Mouse (Mus musculus) midbrain, embryonic 13.5 days (tissue): ENCODE measurements at regions not wholly inside any gene's neighbourhood (a gene's known extent, or its start where the extent isn't known, plus 50 kb on each side); places are given as distances from the start of the nearest gene placed in this dataset.

Experiments
- ATAC-seq: fragments of 200-750 bp; cut with Nextera tagmentation; 2 replicates; pipeline ENCODE4 v1.8.0; 2017; ENCODE audit warnings: mild to moderate bottlenecking, moderate TSS enrichment, moderate library complexity
- H3K27ac ChIP-seq: fragments of 300-500 bp; sonication (generic); 2 replicates; pipeline ENCODE4 v1.5.1; 2015; ENCODE audit warnings: inconsistent platforms, mild to moderate bottlenecking, moderate library complexity
- H3K27me3 ChIP-seq: fragments of 300-500 bp; sonication (generic); 2 replicates; pipeline ENCODE4 v1.6.1; 2015; ENCODE audit warnings: mild to moderate bottlenecking, inconsistent platforms
- H3K36me3 ChIP-seq: fragments of 300-500 bp; sonication (generic); 2 replicates; pipeline ENCODE4 v1.6.1; 2015; ENCODE audit warnings: mild to moderate bottlenecking, inconsistent platforms
- H3K4me1 ChIP-seq: fragments of 300-500 bp; sonication (generic); replicated peaks from 2 replicates; pipeline ENCODE4 v1.6.1; 2015; ENCODE audit warnings: inconsistent platforms
- H3K4me2 ChIP-seq: fragments of 300-500 bp; sonication (generic); replicated peaks from 2 replicates; pipeline ENCODE4 v1.6.1; 2015; ENCODE audit warnings: moderate library complexity, mild to moderate bottlenecking, inconsistent platforms
- H3K4me3 ChIP-seq: fragments of 300-500 bp; sonication (generic); replicated peaks from 2 replicates; pipeline ENCODE4 v1.5.1; 2015; ENCODE audit warnings: mild to moderate bottlenecking, inconsistent platforms
- H3K9ac ChIP-seq: fragments of 300-500 bp; sonication (generic); replicated peaks from 2 replicates; pipeline ENCODE4 v1.6.1; 2015; ENCODE audit warnings: mild to moderate bottlenecking, inconsistent platforms
- H3K9me3 ChIP-seq: fragments of 300-500 bp; sonication (generic); 2 replicates; pipeline ENCODE4 v1.6.1; 2016; ENCODE audit warnings: mild to moderate bottlenecking, inconsistent platforms
- WGBS: fragments of 180-500 bp; shearing (Covaris S2); methylation state at CpG from one replicate; pipeline ENCODE4 v1.1.7; 2015; 5-methylcytosine and 5-hydroxymethylcytosine counted together

- H3K27ac ChIP-seq = no peak overlapping the region
- H3K4me1 ChIP-seq = no peaks in the 10 kb centered on the region
- no peaks in the 10 kb centered on the region for H3K27me3 ChIP-seq
- H3K9me3 ChIP-seq = no peaks in the 10 kb centered on the region
- no peak overlapping the region for H3K4me3 ChIP-seq
- 83% methylated on average over 7 of the region's 7 CpGs for WGBS
- no peak overlapping the region for H3K9ac ChIP-seq
- no peaks in the 10 kb centered on the region for H3K36me3 ChIP-seq
- no peak for ATAC-seq
- H3K4me2 ChIP-seq = no peak overlapping the region
Observed at GRCm38 (mm10) chr15:28081147-28081546, 55.5 kb upstream of the Trio start.

DNA sequence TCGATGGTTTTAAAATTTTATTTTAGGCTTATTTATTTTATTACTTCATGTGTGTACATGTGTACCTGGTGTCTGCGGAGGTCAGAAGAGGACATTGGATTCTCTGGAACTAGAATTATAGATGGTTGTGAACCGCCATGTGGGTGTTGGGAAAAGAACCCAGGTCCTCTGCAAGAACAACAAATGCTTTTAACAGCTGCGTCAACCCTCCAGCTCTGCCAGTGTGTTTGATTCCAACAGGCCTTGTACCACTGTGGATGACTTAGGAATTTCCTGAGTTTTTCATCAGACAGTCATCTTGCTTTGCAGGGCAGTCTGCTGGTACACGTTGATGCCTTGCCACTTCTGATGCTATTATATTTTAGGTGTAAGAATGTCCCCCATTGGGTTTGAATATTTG is 56.8 kb upstream of the Trio start:
- 87% methylated on average over 5 of the region's 5 CpGs for WGBS
- ATAC-seq = no peak
- H3K4me3 ChIP-seq = no peak overlapping the region

DNA sequence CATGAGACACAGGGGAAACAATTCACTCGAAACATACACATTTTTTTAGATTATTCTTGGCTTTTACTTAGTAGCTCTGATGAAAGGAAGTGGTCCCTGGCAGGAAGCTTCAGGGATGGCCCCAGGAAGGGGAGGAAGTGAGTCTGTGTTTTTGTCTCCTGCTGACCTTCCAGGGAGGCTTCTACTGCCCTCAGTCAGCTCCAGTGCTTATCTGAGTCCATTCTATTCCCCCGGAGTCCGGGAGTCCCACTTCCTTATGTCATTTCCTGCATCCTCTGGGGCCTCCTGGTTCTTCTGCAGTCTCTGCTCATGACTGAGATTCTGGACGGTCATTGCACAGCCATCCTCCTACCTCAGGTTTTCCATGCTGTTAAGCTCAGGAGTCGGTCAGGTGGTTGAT is 80.3 kb upstream of the Trio start:
- no peaks in the 10 kb centered on the region for H3K9me3 ChIP-seq
- H3K27ac ChIP-seq = no peak overlapping the region
- H3K36me3 ChIP-seq = no peaks in the 10 kb centered on the region
- ATAC-seq = no peak
- H3K4me1 ChIP-seq = no peaks in the 10 kb centered on the region
- no peak overlapping the region for H3K4me3 ChIP-seq
- H3K27me3 ChIP-seq = no peaks in the 10 kb centered on the region
- no peak overlapping the region for H3K9ac ChIP-seq
- no peak overlapping the region for H3K4me2 ChIP-seq
- WGBS = 87% methylated on average over 5 of the region's 5 CpGs

More for the DNA sequence above, 56.8 kb upstream of the Trio start:
- H3K9ac ChIP-seq = no peak overlapping the region
- H3K4me2 ChIP-seq = no peak overlapping the region
- H3K36me3 ChIP-seq = no peaks in the 10 kb centered on the region
- H3K9me3 ChIP-seq = no peaks in the 10 kb centered on the region
- no peak overlapping the region for H3K27ac ChIP-seq
- H3K27me3 ChIP-seq = no peaks in the 10 kb centered on the region
- no peaks in the 10 kb centered on the region for H3K4me1 ChIP-seq

DNA sequence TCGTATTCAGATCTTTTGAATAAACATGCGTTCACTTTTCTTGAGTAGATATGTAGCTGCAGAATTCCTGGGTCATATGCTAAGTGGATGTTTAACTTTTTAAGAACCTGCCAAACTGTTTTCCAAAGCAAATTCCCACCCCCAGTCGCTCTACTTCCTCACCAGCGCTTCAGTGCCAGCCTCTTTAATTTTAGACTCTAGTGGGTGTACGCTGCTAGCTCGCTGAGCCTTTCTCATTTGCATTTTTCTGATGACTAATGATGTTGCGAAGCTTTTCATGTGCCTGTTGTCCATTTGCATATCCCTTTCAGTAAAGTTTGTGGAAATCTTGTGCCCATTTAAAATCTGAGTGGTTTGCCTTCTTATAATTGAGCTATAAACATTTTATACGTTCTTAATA is 84.3 kb upstream of the Trio start:
- ATAC-seq = no peak
- no peaks in the 10 kb centered on the region for H3K36me3 ChIP-seq
- no peak overlapping the region for H3K27ac ChIP-seq
- no peaks in the 10 kb centered on the region for H3K4me1 ChIP-seq
- WGBS = 56% methylated on average over 8 of the region's 8 CpGs
- H3K4me2 ChIP-seq = no peak overlapping the region
- H3K9me3 ChIP-seq = no peaks in the 10 kb centered on the region
- H3K9ac ChIP-seq = no peak overlapping the region
- H3K4me3 ChIP-seq = no peak overlapping the region
- H3K27me3 ChIP-seq = no peaks in the 10 kb centered on the region

DNA sequence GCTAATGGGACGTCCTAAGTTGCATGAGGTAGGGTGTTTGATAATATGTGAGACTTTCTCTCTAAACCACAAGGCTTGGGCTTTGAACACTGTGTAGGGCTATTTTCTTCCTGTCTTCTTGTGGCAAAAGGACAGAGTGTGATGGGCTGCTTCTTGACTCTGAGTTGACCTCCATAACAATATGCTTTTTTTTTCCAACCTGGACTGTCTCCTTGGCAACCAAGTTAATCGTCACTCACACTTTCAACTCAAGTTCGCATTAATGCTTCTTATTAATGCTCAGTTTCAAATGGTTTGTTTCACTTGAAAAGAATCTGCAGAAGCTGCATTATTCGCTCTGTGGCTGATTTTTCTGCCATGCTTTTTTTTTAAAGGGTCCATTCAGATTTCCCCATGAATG is 87.8 kb upstream of the Trio start:
- H3K4me1 ChIP-seq = no peaks in the 10 kb centered on the region
- H3K9ac ChIP-seq = no peak overlapping the region
- H3K4me2 ChIP-seq = no peak overlapping the region
- H3K4me3 ChIP-seq = no peak overlapping the region
- no peaks in the 10 kb centered on the region for H3K9me3 ChIP-seq
- 30% methylated on average over 4 of the region's 4 CpGs for WGBS
- no peak for ATAC-seq
- H3K27me3 ChIP-seq = no peaks in the 10 kb centered on the region
- no peaks in the 10 kb centered on the region for H3K36me3 ChIP-seq
- no peak overlapping the region for H3K27ac ChIP-seq

DNA sequence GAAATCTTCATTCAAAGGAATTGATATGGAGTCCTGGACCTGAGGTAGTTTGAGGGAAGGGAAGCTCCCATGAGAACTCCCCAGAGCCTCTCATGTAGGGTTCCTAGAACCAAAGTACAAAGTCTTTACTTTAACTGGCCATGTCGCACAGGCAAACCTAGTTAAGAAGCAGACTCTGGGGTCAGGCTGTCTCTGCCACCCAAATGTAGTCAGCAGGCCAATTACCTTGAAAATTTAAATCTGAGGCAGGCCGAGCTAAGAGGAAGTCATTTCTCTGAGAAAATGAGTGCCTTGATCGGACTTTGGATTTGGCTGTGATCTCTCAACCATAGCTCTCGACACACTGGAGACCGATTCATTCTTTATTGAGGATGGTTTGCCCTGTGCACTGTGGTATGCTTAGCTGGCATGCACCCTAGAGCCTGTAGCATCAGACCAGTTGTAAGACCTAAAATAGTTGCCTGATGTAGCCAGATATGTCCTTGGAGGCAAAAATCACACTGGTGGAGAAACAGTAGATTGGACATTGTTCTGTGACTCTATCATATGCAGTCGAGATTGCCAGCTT is 88.6 kb upstream of the Trio start:
- H3K4me3 ChIP-seq = no peak overlapping the region
- WGBS = 80% methylated on average over 6 of the region's 6 CpGs
- H3K4me2 ChIP-seq = no peak overlapping the region
- H3K9ac ChIP-seq = no peak overlapping the region
- H3K27me3 ChIP-seq = no peaks in the 10 kb centered on the region
- H3K9me3 ChIP-seq = no peaks in the 10 kb centered on the region
- H3K27ac ChIP-seq = no peak overlapping the region
- no peaks in the 10 kb centered on the region for H3K36me3 ChIP-seq
- no peak for ATAC-seq
- H3K4me1 ChIP-seq = no peaks in the 10 kb centered on the region

GRCm38 (mm10) chr15:28126846-28127245 is 76.7 kb upstream of the Dnah5 start:
- Histone ChIP-seq H3K27ac (no peak overlapping the region), H3K4me2 (no peak overlapping the region), H3K9me3 (no peaks in the 10 kb centered on the region), H3K9ac (no peak overlapping the region), H3K4me1 (no peaks in the 10 kb centered on the region), H3K27me3 (no peaks in the 10 kb centered on the region), H3K36me3 (no peaks in the 10 kb centered on the region), H3K4me3 (no peak overlapping the region)
- 75% methylated on average over 3 of the region's 3 CpGs for WGBS
- ATAC-seq = no peak

GRCm38 (mm10) chr15:28129536-28129935 is 74.0 kb upstream of the Dnah5 start:
- 0 out of 2 replicates have a peak, but pooled peaks cover 6% of the 10 kb centered on the region for H3K4me1 ChIP-seq
- H3K4me2 ChIP-seq = no peak overlapping the region
- no peak overlapping the region for H3K4me3 ChIP-seq
- no peaks in the 10 kb centered on the region for H3K9me3 ChIP-seq
- H3K27ac ChIP-seq = no peak overlapping the region
- H3K27me3 ChIP-seq = no peaks in the 10 kb centered on the region
- ATAC-seq = no peak
- no peak overlapping the region for H3K9ac ChIP-seq
- WGBS = 95% methylated on average over 7 of the region's 7 CpGs
- H3K36me3 ChIP-seq = no peaks in the 10 kb centered on the region

- no peak for ATAC-seq
- H3K4me1 ChIP-seq = 0 out of 2 replicates have a peak, but pooled peaks cover 6% of the 10 kb centered on the region
- no peak overlapping the region for H3K4me2 ChIP-seq
- H3K27me3 ChIP-seq = no peaks in the 10 kb centered on the region
- whole genome bisulfite sequencing = 91% methylated on average over 4 of the region's 4 CpGs
- H3K4me3 ChIP-seq = no peak overlapping the region
- H3K9ac ChIP-seq = no peak overlapping the region
- H3K36me3 ChIP-seq = no peaks in the 10 kb centered on the region
- no peaks in the 10 kb centered on the region for H3K9me3 ChIP-seq
- no peak overlapping the region for H3K27ac ChIP-seq
Observed at GRCm38 (mm10) chr15:28131546-28131945, 72.0 kb upstream of the Dnah5 start.

DNA sequence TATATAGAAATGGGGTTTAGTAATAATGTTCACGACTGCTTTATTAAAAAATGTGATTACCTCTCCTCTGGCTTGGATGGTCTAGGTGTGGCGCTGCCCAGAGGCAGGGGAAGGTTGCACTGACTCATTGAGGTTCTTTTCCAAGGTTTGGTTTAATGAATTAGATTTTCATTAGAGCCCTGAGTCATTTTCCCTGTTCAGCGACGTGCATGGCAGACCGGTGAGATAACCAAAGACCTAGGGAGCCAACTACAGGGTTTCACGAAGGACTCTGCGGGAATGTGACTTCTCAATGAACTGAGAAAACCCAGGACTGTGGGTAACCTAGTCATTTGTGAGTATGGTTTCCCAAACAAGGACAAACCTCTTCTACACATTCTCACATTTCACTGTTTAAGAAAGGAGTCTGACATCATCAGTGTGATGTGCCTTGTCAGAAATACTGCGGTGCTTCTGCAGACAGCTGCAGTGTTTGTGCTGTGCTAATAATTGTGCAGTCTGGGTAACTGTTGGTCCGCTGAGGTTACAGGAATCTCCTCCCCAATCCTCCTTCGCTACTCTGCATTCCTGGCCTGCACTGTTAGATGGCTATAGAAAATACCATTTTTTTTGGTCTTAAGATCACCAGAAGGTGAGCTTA is 70.3 kb upstream of the Dnah5 start:
- WGBS = 77% methylated on average over 10 of the region's 10 CpGs
- Histone ChIP-seq H3K9me3 (no peaks in the 10 kb centered on the region), H3K4me1 (0 out of 2 replicates have a peak, but pooled peaks cover 6% of the 10 kb centered on the region), H3K4me2 (no peak overlapping the region), H3K4me3 (no peak overlapping the region), H3K9ac (no peak overlapping the region), H3K27ac (0 out of 2 replicates have a peak overlapping the region, but pooled peaks have one; percentile 2), H3K36me3 (no peaks in the 10 kb centered on the region), H3K27me3 (no peaks in the 10 kb centered on the region)
- no peak for ATAC-seq

DNA sequence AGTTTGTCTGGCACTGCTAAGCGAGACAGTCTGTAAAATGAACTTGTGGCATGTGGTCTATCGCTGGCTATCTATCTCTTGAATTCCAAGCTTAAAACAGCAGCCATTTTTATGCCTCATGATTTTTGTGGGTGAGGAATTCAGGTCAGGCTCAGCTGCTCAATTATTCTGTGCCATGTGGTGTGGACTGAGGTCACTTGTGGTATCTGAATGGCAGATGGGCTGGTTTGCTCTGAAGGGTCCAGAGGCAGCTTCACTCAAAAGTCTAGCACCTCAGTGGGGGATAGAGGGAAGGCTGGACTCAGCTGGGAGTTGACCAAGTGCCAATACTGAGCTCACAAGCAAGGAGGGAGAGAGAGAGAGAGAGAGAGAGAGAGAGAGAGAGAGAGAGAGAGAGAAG is 69.3 kb upstream of the Dnah5 start:
- WGBS = 84% methylated on average over 2 of the region's 2 CpGs
- no peaks in the 10 kb centered on the region for H3K27me3 ChIP-seq
- no peaks in the 10 kb centered on the region for H3K36me3 ChIP-seq
- no peak overlapping the region for H3K4me3 ChIP-seq
- no peak overlapping the region for H3K9ac ChIP-seq
- ATAC-seq = no peak
- H3K4me2 ChIP-seq = no peak overlapping the region
- H3K27ac ChIP-seq = peak overlapping the region; percentile 14; the same call in 1 of the 2 replicates
- H3K9me3 ChIP-seq = no peaks in the 10 kb centered on the region
- H3K4me1 ChIP-seq = 0 out of 2 replicates have a peak, but pooled peaks cover 6% of the 10 kb centered on the region

- no peak overlapping the region for H3K4me3 ChIP-seq
- H3K9me3 ChIP-seq = 0 out of 2 replicates have a peak, but pooled peaks cover 2% of the 10 kb centered on the region
- H3K4me1 ChIP-seq = no peaks in the 10 kb centered on the region
- no peak overlapping the region for H3K9ac ChIP-seq
- H3K27ac ChIP-seq = no peak overlapping the region
- H3K27me3 ChIP-seq = no peaks in the 10 kb centered on the region
- no peaks in the 10 kb centered on the region for H3K36me3 ChIP-seq
- no peak for ATAC-seq
- WGBS = 88% methylated on average over 2 of the region's 2 CpGs
- H3K4me2 ChIP-seq = no peak overlapping the region
Observed at GRCm38 (mm10) chr15:28138806-28139205, 64.7 kb upstream of the Dnah5 start.

DNA sequence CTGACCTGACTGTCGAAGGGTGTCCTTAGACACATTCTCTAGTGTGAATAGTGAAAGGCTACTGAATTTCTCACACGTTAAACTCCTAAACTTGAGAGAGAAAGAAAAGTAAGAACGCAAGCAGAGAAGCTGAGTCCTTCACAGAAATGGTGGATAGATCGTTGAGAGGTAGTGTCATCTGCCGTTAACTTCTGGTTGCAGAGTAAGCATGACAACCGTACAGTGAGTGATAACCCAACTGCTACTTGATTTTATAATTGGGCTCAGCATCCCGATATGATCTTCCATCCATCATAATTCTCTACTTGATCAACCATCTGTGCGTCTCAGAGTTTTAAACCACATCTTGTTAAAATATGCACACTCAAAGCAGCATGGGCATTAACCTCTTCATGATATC is 63.3 kb upstream of the Dnah5 start:
- Histone ChIP-seq H3K9me3 (0 out of 2 replicates have a peak, but pooled peaks cover 2% of the 10 kb centered on the region), H3K4me2 (no peak overlapping the region), H3K4me1 (no peaks in the 10 kb centered on the region), H3K27ac (no peak overlapping the region), H3K9ac (no peak overlapping the region), H3K4me3 (no peak overlapping the region), H3K27me3 (no peaks in the 10 kb centered on the region), H3K36me3 (no peaks in the 10 kb centered on the region)
- WGBS = 93% methylated on average over 8 of the region's 8 CpGs
- ATAC-seq = no peak
